Mouse (Mus musculus) hindbrain, embryonic 11.5 days (tissue): ENCODE measurements around the gene Tarm1. TPM values are rescaled to one million over a fixed set of nuclear protein-coding genes. Genes with fewer than 3 reads are reported as not detected.

Experiments used
- ATAC-seq: fragments of 200-750 bp; cut with Nextera tagmentation; 2 replicates; pipeline ENCODE4 v1.8.0; 2017; ENCODE audit warnings: mild to moderate bottlenecking, moderate TSS enrichment, moderate library complexity; ENCODE audit not compliant: low FRiP score
- DNase-seq: peaks from one replicate; pipeline ENCODE4 v3.0.0-alpha.2; 2015; ENCODE audit warnings: low spot score
- H3K27ac ChIP-seq: fragments of 300-500 bp; sonication (generic); 2 replicates; pipeline ENCODE4 v1.5.1; 2014; ENCODE audit warnings: mild to moderate bottlenecking, low read depth, low read length
- H3K27me3 ChIP-seq: fragments of 300-500 bp; sonication (generic); 2 replicates; pipeline ENCODE4 v1.6.1; 2014; ENCODE audit warnings: mild to moderate bottlenecking, low read length, moderate library complexity, mixed read lengths; ENCODE audit not compliant: control insufficient read depth, insufficient read depth
- H3K36me3 ChIP-seq: fragments of 300-500 bp; sonication (generic); 2 replicates; pipeline ENCODE4 v1.6.1; 2014; ENCODE audit warnings: mild to moderate bottlenecking, low read length, moderate library complexity, mixed read lengths; ENCODE audit not compliant: control insufficient read depth, insufficient read depth
- H3K4me1 ChIP-seq: fragments of 300-500 bp; sonication (generic); replicated peaks from 2 replicates; pipeline ENCODE4 v1.6.1; 2014; ENCODE audit warnings: low read length, mixed read lengths; ENCODE audit not compliant: control insufficient read depth, insufficient read depth
- H3K4me2 ChIP-seq: fragments of 300-500 bp; sonication (generic); replicated peaks from 2 replicates; pipeline ENCODE4 v1.6.1; 2014; ENCODE audit warnings: mild to moderate bottlenecking, low read depth, low read length
- H3K4me3 ChIP-seq: fragments of 300-500 bp; sonication (generic); 2 replicates; pipeline ENCODE4 v1.5.1; 2014; ENCODE audit warnings: low read depth, low read length
- H3K9ac ChIP-seq: fragments of 300-500 bp; sonication (generic); 2 replicates; pipeline ENCODE4 v1.6.1; 2014; ENCODE audit warnings: low read depth, low read length
- H3K9me3 ChIP-seq: fragments of 300-500 bp; sonication (generic); 2 replicates; pipeline ENCODE4 v1.6.1; 2016; ENCODE audit warnings: low read length; ENCODE audit not compliant: control insufficient read depth
- WGBS: fragments of 180-500 bp; shearing (Covaris S2); extraction: QIAGEN DNeasy Blood & Tissue Kit; methylation state at CpG from one replicate; pipeline ENCODE4 v1.1.7; 2014; 5-methylcytosine and 5-hydroxymethylcytosine counted together
- polyA plus RNA-seq: library from polyadenylated mRNA; unstranded; fragments of >200 nt; fragmentation: Nextera tagmentation; extraction: Ambion mirVana; gene quantifications from 2 replicates; pipeline ENCODE4 v1.2.1, GENCODE M21; 2014

Gene Tarm1
- polyA plus RNA-seq, 1 experiment from 2014 or later: not detected

GRCm38 (mm10) chr7:3447026-3447425, 55.4 kb downstream of the Tarm1 start:
- H3K27ac ChIP-seq: no peak overlapping the region
- no peak for DNase-seq
- no peak overlapping the region for H3K4me2 ChIP-seq
- 82% methylated on average over 4 of the region's 4 CpGs for WGBS
- H3K9ac ChIP-seq: no peak overlapping the region
- no peaks in the 10 kb centered on the region for H3K27me3 ChIP-seq
- H3K4me3 ChIP-seq: no peak overlapping the region
- ATAC-seq: no peak
- no peaks in the 10 kb centered on the region for H3K9me3 ChIP-seq
- H3K4me1 ChIP-seq: no peaks in the 10 kb centered on the region
- no peaks in the 10 kb centered on the region for H3K36me3 ChIP-seq

GRCm38 (mm10) chr7:3446584-3446983, 55.8 kb downstream of the Tarm1 start:
- H3K27ac ChIP-seq: no peak overlapping the region
- no peak for DNase-seq
- no peaks in the 10 kb centered on the region for H3K27me3 ChIP-seq
- ATAC-seq: no peak
- no peaks in the 10 kb centered on the region for H3K4me1 ChIP-seq
- no peak overlapping the region for H3K4me3 ChIP-seq
- H3K36me3 ChIP-seq: no peaks in the 10 kb centered on the region
- whole genome bisulfite sequencing: 81% methylated on average over 3 of the region's 3 CpGs
- H3K4me2 ChIP-seq: no peak overlapping the region
- H3K9ac ChIP-seq: no peak overlapping the region
- no peaks in the 10 kb centered on the region for H3K9me3 ChIP-seq

DNA sequence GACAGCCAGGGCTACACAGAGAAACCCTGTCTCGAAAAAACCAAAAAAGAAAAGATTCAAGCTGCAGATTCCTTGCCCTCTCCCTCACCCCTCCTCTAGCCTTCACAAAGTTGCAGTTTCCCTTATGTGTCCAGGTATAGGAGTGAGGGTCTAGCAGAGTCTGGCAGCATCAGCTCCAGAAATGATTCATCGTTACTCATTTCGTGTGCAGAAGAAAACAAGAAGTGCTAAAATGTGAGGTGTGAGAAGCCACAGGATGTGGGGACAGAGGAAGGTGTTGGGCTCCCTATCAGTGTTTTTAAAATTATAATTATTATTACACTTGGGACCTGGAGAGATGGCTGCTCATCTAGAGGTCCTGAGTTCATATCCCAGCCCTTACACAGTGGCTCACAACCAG, 57.7 kb downstream of the Tarm1 start:
- Histone ChIP-seq H3K27ac (no peak overlapping the region), H3K27me3 (no peaks in the 10 kb centered on the region), H3K4me2 (no peak overlapping the region), H3K4me1 (no peaks in the 10 kb centered on the region), H3K9ac (no peak overlapping the region), H3K4me3 (no peak overlapping the region), H3K9me3 (no peaks in the 10 kb centered on the region), H3K36me3 (no peaks in the 10 kb centered on the region)
- ATAC-seq (no peak), DNase-seq (no peak)
- 90% methylated on average over 3 of the region's 3 CpGs for WGBS

- no peaks in the 10 kb centered on the region for H3K27me3 ChIP-seq
- ATAC-seq: no peak
- H3K36me3 ChIP-seq: no peaks in the 10 kb centered on the region
- H3K27ac ChIP-seq: no peak overlapping the region
- no peaks in the 10 kb centered on the region for H3K4me1 ChIP-seq
- H3K9me3 ChIP-seq: no peaks in the 10 kb centered on the region
- H3K4me2 ChIP-seq: no peak overlapping the region
- DNase-seq: no peak
- H3K9ac ChIP-seq: no peak overlapping the region
- H3K4me3 ChIP-seq: no peak overlapping the region
- WGBS: 87% methylated on average over 10 of the region's 10 CpGs
Measured at GRCm38 (mm10) chr7:3442476-3443062, 59.9 kb downstream of the Tarm1 start.

- no peak for DNase-seq
- Histone ChIP-seq H3K4me1 (no peaks in the 10 kb centered on the region), H3K36me3 (no peaks in the 10 kb centered on the region), H3K9me3 (no peaks in the 10 kb centered on the region), H3K27me3 (no peaks in the 10 kb centered on the region), H3K4me2 (no peak overlapping the region), H3K9ac (no peak overlapping the region), H3K4me3 (no peak overlapping the region), H3K27ac (no peak overlapping the region)
- no peak for ATAC-seq
- WGBS: 86% methylated on average over 8 of the region's 8 CpGs
Measured at GRCm38 (mm10) chr7:3440526-3440925, 61.9 kb downstream of the Tarm1 start.

DNA sequence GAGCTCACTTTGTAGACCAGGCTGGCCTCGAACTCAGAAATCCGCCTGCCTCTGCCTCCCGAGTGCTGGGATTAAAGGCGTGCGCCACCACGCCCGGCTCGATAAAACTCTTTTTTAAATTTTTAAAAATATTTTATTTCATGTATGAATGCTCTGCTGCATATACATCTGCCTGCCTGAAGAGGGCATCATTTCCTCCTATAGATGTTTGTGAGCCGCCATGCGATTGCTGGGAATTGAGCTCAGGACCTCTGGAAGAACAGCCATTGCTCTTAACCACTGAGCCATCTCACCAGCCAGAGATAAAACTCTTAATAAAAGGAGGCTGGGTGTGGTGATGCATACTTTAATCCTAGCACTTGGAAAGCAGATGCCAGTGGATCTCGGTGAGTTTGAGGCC, 62.4 kb downstream of the Tarm1 start:
- Histone ChIP-seq H3K9ac (no peak overlapping the region), H3K9me3 (no peaks in the 10 kb centered on the region), H3K36me3 (no peaks in the 10 kb centered on the region), H3K4me1 (no peaks in the 10 kb centered on the region), H3K4me3 (no peak overlapping the region), H3K27me3 (no peaks in the 10 kb centered on the region), H3K4me2 (no peak overlapping the region), H3K27ac (no peak overlapping the region)
- 88% methylated on average over 10 of the region's 11 CpGs for WGBS
- no peak for ATAC-seq
- no peak for DNase-seq

- no peak overlapping the region for H3K27ac ChIP-seq
- WGBS: 76% methylated on average over 5 of the region's 5 CpGs
Measured at GRCm38 (mm10) chr7:3437941-3438340, 64.5 kb downstream of the Tarm1 start.

More at GRCm38 (mm10) chr7:3437941-3438340, 64.5 kb downstream of the Tarm1 start:
- DNase-seq (no peak), ATAC-seq (no peak)
- Histone ChIP-seq H3K27me3 (no peaks in the 10 kb centered on the region), H3K9ac (no peak overlapping the region), H3K4me3 (no peak overlapping the region), H3K9me3 (no peaks in the 10 kb centered on the region), H3K4me2 (no peak overlapping the region), H3K36me3 (no peaks in the 10 kb centered on the region), H3K4me1 (no peaks in the 10 kb centered on the region)

Other genes starting within 250 kb of the Tarm1 start
- gene Myadm, start 213.5 kb downstream of the Tarm1 start, polyA plus RNA-seq: 41.3 and 44.3 TPM in 2 replicates
- 0.15 and 0.65 TPM in 2 replicates for gene Prkcg, start 213.4 kb downstream of the Tarm1 start, polyA plus RNA-seq
- 3.9 and 4.6 TPM in 2 replicates for gene Cacng7, start 169.7 kb downstream of the Tarm1 start, polyA plus RNA-seq
- 5.1 and 7.0 TPM in 2 replicates for gene Cacng8, start 111.9 kb downstream of the Tarm1 start, polyA plus RNA-seq
- gene Cacng6, start 78.4 kb downstream of the Tarm1 start, polyA plus RNA-seq: 0.08 and 0.45 TPM in 2 replicates
- gene Oscar, start 113.5 kb upstream of the Tarm1 start, polyA plus RNA-seq: 0.18 and 0.31 TPM in 2 replicates
- gene Ndufa3, start 114.7 kb upstream of the Tarm1 start, polyA plus RNA-seq: 343 and 344 TPM in 2 replicates
- gene Tfpt, start 127.3 kb upstream of the Tarm1 start, polyA plus RNA-seq: 28.5 and 28.9 TPM in 2 replicates
- gene Prpf31, start 127.4 kb upstream of the Tarm1 start, polyA plus RNA-seq: 124 and 136 TPM in 2 replicates
- 50.9 and 58.3 TPM in 2 replicates for gene Cnot3, start 142.6 kb upstream of the Tarm1 start, polyA plus RNA-seq
- 16.4 and 20.9 TPM in 2 replicates for gene Leng1, start 163.2 kb upstream of the Tarm1 start, polyA plus RNA-seq
- gene Tmc4, start 174.9 kb upstream of the Tarm1 start, polyA plus RNA-seq: 3.0 and 4.4 TPM in 2 replicates
- gene Tsen34, start 190.2 kb upstream of the Tarm1 start, polyA plus RNA-seq: 204 and 207 TPM in 2 replicates
- 22.2 and 25.1 TPM in 2 replicates for gene Mboat7, start 190.9 kb upstream of the Tarm1 start, polyA plus RNA-seq
- 1,221 and 1,232 TPM in 2 replicates for gene Rps9, start 201.4 kb upstream of the Tarm1 start, polyA plus RNA-seq
- gene Pirb, start 217.8 kb upstream of the Tarm1 start, polyA plus RNA-seq: 0.08 TPM in 1 of 2 replicates, not detected in the other